Mouse (Mus musculus): ENCODE data around the gene BC052040. TPM values are rescaled to one million over a fixed set of nuclear protein-coding genes. Genes with fewer than 3 reads are reported as not detected.

Gene BC052040
- 1 to 10 TPM; 2.9 to 4.0 TPM for total RNA-seq (2021)
- long read RNA-seq, experiment 1, partial matches to known transcripts: 0 of 4 reads
- long read RNA-seq, experiment 1, other reads (novel, unspliced or antisense): 4 of 4 reads
- long read RNA-seq, experiment 2, partial matches to known transcripts: 0 of 1 reads
- long read RNA-seq, experiment 2, other reads (novel, unspliced or antisense): 1 of 1 reads

DNA sequence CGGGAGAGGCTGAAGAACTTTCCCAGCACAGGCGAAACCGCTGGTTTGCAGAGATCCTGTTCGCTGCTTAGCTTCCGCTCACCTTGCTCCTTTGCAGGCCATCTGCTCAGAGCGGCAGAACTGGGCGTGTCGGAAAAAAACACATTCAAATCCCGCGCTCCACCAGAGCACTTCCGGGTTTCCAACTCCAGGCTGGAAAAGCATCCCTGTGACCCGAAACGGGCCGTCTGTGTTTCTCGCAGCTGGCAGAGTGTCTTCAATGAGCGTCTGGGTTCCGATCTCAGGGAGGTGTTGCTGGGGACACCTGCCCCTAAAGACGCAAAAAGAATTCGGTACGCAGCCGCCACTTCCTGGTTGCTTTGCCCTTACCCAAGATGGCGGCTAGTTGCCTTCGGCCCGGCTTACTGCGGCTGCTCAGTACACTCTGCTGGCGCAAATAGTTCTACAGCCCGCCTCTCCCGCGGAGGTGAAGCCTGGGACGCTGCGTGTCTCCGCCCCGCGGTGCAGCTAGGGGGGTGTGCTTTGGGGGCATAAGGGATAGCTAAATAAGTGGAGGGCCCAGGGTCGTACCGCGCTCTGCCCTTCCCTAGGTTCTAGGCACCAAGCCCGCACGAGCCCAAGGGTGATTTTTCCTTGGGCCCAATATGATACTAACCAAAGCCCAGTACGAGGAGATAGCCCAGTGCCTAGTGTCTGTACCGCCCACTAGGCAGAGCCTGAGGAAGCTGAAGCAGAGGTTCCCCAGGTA lies at the start of gene BC052040:
BC052040 (plus strand) TSS at position 476 of the 748 bp plus-strand sequence.
- peak; percentile 91 for DNase-seq

- no peak for DNase-seq
Observed at GRCm38 (mm10) chr2:115538009-115538690, 43.4 kb upstream of the BC052040 start.

- no peak for DNase-seq
Observed at GRCm38 (mm10) chr2:115538691-115539283, 42.7 kb upstream of the BC052040 start.

DNA sequence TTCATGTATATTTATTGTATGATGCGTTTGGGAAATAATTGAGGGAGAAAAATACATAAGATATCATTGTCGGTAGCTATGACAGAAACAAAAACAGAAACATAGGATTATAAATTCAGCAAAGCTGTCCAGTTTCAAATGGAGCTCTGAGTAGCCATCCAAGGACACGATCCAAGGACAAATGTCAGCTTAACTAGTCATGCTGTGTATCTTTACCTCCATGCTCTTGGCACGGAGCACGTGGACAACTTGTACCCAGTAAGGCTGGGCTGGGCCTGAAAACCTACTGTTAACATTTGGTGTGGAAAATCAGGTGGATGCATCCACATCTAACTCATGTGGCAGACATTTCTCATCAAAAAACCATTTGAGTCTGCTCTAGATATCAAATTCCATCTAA lies 41.8 kb upstream of the BC052040 start:
- peak; percentile 50 to 68 for DNase-seq

- no peak for DNase-seq
Observed at GRCm38 (mm10) chr2:115542401-115543123, 39.0 kb upstream of the BC052040 start.

DNA sequence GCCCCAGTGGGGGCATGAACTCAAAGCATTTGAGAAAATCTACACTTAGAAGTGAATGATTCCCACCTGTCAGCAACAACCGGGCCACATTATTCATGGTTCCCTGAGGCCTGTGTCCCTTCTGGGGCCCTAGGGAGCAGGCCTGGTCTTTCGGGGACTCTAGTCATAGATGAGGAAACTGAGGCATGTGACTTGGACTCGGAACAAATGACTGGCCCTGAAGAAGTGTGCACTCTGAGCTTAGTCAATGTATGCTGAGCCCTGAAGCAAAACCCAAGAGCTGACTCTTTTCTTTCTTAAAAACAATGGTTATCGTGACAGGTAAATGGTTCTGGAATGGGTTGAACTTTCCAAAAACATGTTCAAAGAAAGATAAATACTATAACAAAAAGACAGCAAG lies 38.3 kb upstream of the BC052040 start:
- no peak for DNase-seq

DNA sequence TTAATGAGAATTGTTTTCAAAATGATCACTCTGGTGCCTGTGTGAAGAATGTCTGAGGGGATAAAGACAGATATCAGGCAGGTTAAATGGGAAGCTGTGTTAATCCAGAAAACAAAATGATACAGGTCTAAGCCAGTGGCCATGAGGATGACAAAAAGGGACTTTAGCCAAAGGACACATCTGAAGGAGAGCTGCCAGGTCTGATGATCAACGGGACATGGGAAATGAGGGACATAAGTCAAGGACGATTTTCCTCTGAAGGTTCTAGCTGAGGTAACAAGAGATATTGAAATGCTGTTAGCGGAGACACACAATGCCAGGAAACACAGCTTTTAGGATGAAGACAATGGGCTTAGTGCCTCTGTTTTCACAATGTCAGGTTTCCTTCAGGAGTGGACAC lies 29.6 kb upstream of the BC052040 start:
- peak; percentile 26 to 56 for DNase-seq

DNA sequence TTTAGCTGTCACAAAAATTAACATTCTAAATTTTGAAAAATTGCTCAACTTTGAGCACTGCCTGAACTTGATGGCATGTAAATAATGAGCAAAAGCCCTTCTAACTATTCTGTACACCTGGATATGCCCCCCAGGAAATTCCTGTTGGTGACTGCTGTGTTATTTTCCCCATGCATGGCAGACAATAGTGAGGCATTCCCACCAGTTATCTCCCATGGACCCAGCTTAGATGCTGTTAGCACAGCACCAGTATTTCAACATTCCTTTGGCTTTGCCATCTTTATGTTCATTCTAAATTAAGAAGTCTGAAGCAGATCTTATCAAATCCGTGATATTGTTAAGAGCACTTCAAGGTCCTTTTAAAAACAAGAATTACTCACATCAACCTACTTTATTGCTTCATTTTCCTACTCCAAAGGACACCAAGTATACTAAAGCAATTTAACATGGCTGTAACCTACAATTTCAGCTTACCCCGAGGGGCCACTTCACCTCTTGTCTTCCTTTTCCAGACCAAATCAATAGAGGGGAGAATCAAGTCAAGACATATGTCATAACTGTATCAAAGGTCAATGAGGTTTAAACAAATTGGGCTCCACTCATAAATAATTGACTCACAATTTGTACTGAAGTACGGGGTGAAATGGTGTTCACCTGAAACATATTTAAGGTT lies 19.2 kb upstream of the BC052040 start:
- no peak for DNase-seq

- no peak for DNase-seq
Observed at GRCm38 (mm10) chr2:115563436-115564093, 18.0 kb upstream of the BC052040 start.

DNA sequence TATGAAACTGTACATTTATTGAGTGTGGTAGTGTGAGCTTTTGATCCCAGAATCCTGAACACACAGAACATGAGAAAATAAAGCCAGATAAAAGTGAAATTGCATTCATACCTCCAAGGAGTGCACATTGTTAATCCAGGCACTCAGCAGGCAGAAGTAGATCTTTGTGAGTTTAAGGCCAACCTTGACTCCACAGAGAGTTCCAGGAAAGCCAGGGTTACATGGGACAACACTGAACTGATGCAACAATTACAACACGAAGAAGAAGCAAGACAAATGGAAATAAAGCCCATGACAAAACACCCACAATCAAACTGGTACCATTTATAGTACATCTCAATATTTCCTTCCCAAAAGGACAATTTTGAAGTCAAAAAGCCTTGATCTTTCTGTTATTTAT lies 9.5 kb upstream of the BC052040 start:
- DNase-seq: no peak

GRCm38 (mm10) chr2:115574802-115575201 lies 6.7 kb upstream of the BC052040 start:
- DNase-seq: no peak

DNA sequence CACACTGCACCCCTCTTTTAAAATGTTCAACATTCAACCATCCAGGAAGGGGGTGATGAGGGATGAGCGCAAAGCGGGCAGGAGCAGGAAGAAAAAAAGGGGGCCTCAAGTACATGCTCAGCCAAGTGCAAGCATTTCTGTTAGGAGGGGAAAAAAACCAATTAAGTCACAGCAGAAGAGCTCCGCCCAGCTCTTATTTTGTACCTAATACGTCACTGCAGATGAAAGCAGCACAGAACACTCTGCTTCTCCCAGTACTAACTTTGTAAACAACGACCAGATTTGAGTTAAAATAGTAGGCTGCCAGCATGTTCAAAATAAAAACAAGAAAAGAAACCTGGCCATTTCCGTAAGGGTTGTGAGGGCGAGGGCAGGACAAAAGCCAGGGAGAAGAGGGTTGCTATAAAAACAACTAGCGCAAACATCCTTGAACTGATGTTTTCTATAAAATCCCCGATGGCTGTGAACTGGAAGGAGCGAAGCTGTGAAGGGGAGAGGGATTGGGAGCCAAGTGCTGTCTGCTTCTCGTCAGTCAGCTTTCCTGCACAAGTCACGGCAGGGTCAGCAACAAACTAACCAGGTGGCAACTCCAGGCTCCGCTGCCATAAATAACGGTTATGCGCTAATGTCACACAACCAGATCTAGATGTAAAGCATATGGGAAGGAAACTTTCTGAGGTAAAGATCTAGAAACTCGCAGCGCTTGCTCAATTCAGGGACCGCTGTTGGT lies 2.2 kb upstream of the BC052040 start:
- DNase-seq: no peak

- DNase-seq: no peak
Observed at GRCm38 (mm10) chr2:115579976-115580375, 1.5 kb upstream of the BC052040 start.

DNA sequence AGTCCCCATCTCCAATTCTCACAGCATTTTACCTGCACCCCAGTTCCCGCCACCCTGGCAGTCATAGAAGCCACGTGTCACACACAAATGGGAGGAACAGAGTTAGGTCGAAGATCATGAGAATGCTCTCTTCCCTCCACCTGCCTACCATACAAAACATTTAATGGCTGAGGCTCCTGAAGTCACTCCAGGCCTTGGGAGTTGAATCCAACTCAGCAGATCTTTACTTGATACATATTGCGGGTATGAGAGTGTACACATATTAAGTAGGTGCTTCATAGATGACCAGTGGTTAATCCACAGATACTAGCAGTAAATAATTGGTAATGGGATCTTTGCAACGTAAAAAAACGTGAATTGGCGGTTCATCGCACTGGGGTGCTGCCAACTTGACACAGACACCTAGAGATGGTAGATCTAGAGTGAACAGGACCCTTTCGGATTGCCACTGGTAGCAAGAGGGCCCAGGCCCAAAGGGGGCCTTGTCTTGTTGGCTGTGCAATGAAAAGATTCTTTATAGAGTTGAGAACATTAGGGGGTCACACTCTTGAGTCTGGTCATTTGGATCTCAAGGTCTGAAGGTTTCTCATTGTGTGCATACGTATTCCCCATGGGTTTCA lies 583 bp downstream of the BC052040 start:
- DNase-seq: no peak

- no peak for DNase-seq
Observed at GRCm38 (mm10) chr2:115583776-115584175, 2.3 kb downstream of the BC052040 start.

GRCm38 (mm10) chr2:115590602-115591001 lies 9.1 kb downstream of the BC052040 start:
- no peak for DNase-seq

DNA sequence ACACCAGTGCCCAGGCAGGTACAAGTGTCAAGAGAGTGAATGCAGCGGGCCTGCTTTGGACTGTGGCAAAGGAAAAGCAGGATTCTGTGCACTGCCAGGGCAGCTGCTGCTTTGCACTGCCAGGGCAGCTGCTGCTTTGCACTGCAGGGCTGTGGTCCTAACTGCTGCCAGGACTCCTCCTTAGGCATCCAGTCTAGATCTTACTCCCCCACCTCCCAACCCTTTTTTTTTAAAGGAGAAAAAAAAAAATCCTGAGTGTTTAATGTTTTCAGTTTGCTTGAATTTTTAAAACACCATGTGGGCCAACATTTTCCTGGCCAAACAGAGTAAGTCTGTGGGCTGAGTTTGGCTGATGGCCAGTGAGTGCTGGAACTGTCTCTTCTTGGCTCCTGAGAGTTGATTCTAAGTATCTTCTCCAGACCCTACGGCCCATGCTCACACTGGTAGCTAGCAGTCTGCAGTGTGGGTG lies 11.2 kb downstream of the BC052040 start:
- peak; percentile 58 to 75 for DNase-seq

GRCm38 (mm10) chr2:115597017-115597416 lies 15.5 kb downstream of the BC052040 start:
- DNase-seq: no peak

DNA sequence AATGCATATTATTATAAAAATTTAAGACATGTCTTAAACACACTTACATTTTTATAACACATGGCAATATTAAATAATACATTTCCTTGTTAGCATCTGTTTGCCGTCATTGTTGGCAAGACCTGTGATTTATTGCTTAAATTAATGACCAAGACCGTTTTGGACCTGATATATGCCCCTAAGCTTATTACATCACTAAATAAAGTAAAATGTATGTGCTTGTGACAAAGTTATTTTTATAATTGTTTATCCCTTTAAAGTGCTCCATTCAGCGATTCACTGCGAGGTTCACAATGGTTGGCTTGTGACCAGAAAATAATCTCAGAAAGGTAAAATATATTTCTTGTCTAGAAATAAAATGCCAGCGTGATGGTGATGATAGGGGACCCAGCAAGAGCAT lies 16.8 kb downstream of the BC052040 start:
- no peak for DNase-seq

GRCm38 (mm10) chr2:115600724-115601123 lies 19.2 kb downstream of the BC052040 start:
- DNase-seq: no peak
